Mouse (Mus musculus): ENCODE data around the gene Slc38a10. TPM values are rescaled to one million over a fixed set of nuclear protein-coding genes. Genes with fewer than 3 reads are reported as not detected.

Gene Slc38a10
- polyA plus RNA-seq, 1 experiment from 2014 or later, result 110 TPM

DNA sequence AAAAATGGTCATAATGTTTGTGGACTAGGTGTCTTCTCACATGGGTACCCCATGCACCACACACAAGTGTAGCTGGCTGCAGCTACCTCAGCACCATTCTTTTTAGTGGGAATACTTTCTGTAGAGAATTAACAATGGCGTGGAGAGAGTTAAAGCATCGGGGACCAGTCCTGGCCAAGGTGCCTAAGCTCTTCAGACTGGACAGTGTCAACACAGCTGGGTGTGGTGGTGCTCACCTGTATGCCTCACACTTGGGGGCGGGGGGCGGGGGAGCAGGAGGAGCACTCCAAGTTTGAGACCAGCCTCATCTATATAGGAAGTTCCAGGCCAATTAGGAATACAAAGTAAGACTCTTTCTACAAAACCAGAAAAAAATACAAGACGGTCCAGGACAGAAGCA, 17.0 kb downstream of the Slc38a10 start:
- WGBS, result 97% methylated on average over 5 of the region's 5 CpGs
- H3K9ac ChIP-seq, result no peak overlapping the region
- no peak for ATAC-seq (ENCODE audit: low FRiP score)
- peaks cover 26% of the 10 kb centered on the region for H3K4me1 ChIP-seq (replicated peaks)
- H3K9me3 ChIP-seq, result no peaks in the 10 kb centered on the region
- no peak overlapping the region for H3K4me2 ChIP-seq
- H3K36me3 ChIP-seq, result peaks cover 74% of the 10 kb centered on the region
- no peak overlapping the region for H3K4me3 ChIP-seq
- no peaks in the 10 kb centered on the region for H3K27me3 ChIP-seq
- no peak overlapping the region for H3K27ac ChIP-seq

DNA sequence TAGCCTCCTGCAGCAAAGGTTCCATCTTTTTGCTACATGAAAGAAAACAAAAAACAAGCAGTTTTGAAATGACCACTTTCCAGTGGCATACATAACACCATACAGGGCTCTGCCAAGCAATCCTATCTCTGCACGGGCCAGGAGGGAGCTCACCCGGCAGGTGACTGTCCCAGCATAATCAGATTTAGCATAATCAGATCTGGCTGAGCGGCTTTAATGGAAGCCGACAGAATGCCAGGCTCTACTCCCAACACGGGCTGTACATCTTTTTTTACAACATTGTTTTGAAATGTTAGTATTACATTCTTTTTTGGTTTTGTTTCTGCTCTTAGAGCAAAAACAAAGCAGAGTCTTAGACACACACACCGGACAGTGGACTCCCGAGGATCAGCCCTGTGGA, 21.9 kb downstream of the Slc38a10 start:
- no peak overlapping the region for H3K4me3 ChIP-seq
- H3K27ac ChIP-seq, result no peak overlapping the region
- H3K9me3 ChIP-seq, result no peaks in the 10 kb centered on the region
- H3K4me1 ChIP-seq (replicated peaks), result no peaks in the 10 kb centered on the region
- no peak overlapping the region for H3K4me2 ChIP-seq
- 78% methylated on average over 7 of the region's 7 CpGs for WGBS
- no peaks in the 10 kb centered on the region for H3K27me3 ChIP-seq
- ATAC-seq (ENCODE audit: low FRiP score), result no peak
- peaks cover 80% of the 10 kb centered on the region for H3K36me3 ChIP-seq
- H3K9ac ChIP-seq, result no peak overlapping the region

DNA sequence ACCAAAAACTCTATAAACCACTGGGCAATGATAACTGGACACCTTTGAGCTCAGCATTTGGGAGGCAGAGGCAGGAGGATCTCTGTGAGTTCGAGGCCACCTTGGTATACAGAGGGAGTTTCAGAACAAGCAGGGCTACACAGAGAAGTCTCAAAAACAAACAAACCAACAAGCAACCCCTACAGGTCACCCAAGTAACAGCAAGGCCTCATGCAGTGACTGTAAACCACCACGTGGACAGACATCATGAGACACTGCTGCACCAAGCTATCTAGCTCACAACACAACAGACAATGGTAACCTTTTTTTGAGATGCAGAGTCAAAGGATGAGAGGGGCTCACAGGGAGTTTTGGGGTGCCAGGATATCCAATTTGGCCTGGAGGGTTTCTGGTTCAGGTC, 24.3 kb downstream of the Slc38a10 start:
- Histone ChIP-seq H3K27me3 (no peaks in the 10 kb centered on the region), H3K9me3 (no peaks in the 10 kb centered on the region), H3K27ac (no peak overlapping the region), H3K9ac (no peak overlapping the region), H3K36me3 (peaks cover 68% of the 10 kb centered on the region), H3K4me1 (replicated peaks) (no peaks in the 10 kb centered on the region), H3K4me3 (no peak overlapping the region), H3K4me2 (no peak overlapping the region)
- 89% methylated on average over 2 of the region's 2 CpGs for WGBS
- ATAC-seq (ENCODE audit: low FRiP score), result no peak

DNA sequence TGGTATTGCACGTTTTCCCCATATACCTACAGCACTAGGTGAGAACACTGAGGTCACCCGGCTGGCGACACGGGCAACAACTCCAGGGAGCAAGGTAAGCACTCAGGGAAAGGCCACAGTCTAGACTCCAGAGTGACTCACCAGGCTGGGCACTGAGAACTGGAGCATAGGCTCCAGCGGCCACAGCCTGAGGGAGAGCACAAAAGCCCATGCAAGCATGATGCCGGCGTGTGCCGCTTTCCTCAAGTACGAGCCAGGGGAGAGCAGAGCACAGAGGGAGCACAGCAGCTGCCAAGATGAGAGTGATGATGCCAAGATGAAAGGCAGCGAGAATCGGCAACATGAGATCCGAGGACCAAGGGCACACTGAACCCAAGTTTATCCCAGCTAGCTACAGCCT, 29.0 kb downstream of the Slc38a10 start:
- H3K4me2 ChIP-seq, result no peak overlapping the region
- H3K27ac ChIP-seq, result no peak overlapping the region
- no peaks in the 10 kb centered on the region for H3K27me3 ChIP-seq
- H3K9me3 ChIP-seq, result no peaks in the 10 kb centered on the region
- H3K4me1 ChIP-seq (replicated peaks), result peaks cover 18% of the 10 kb centered on the region
- peaks cover 44% of the 10 kb centered on the region for H3K36me3 ChIP-seq
- WGBS, result 86% methylated on average over 12 of the region's 12 CpGs
- ATAC-seq (ENCODE audit: low FRiP score), result no peak
- no peak overlapping the region for H3K4me3 ChIP-seq
- no peak overlapping the region for H3K9ac ChIP-seq

DNA sequence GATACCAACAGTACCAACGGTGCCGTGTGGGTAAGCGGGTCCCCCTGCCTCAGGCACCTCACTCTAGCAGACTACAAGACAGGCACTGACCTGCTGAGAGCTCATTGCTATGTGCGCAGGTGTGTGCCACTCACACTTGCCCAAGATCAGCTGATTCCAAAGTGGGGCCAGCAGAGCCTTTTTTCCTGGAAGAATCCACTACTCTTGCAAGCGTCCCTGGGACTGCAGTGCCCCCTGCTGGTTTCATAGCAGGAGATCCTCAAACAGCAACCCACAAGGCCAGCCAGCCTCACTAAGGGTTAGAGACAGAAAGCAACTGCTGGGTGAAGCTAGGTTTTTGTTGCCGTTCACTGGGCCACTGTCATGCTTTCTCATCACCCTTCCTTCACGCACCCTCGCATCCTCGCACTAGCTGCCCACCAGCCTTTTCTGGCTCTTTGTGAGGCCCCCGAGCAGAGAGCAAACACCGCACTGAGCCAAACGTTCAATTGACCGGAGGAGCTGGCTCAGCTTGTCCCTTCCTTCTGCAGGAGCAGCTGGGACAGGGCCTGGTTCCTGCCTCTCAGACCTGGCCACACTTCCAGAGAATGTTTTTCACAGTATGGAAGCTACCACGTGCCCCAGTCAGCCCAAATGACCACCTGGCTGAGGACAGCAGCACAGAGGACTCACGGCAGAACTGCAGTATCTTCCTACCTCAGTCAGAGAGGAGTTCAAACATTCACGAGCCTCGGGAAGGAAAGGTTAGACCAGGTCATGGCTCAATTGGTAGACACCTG, 30.3 kb downstream of the Slc38a10 start:
- Histone ChIP-seq H3K4me1 (replicated peaks) (peaks cover 18% of the 10 kb centered on the region), H3K4me3 (no peak overlapping the region), H3K36me3 (peaks cover 48% of the 10 kb centered on the region), H3K4me2 (no peak overlapping the region), H3K27me3 (no peaks in the 10 kb centered on the region), H3K9me3 (no peaks in the 10 kb centered on the region), H3K9ac (peak overlapping the region; percentile 29; the same call in 1 of the 2 replicates), H3K27ac (peak overlapping the region; percentile 52)
- ATAC-seq (ENCODE audit: low FRiP score), result no peak
- WGBS, result 81% methylated on average over 17 of the region's 17 CpGs

DNA sequence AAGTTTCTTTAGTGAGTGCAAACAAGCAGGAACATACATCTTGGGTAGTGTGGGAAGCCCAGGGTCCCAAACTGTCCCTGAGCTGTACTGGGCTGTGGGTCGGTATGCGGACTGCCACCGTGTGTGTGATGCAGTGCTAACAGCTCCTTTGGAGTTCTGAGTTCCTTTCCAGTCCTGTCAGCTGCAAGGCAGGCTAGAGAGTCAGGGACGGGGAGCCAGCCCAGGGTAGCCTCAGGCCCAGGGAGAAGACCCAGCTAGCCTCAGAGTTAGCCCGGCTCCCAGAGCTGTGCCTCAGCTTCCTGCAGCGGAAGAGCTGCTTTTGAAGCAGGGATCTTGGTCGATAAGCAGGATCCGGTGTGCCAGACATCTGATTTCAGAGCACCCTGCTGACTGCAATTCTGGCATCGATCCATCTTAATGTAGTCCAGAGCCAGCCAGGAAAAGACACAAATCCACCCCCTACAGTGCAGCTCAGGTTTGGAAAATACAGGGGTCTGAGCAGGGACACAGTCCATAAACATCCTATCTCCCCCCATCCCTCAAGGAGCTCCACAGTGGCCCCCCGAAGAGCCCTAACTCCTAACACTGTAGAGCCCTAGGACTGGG, 31.1 kb downstream of the Slc38a10 start:
- peaks cover 18% of the 10 kb centered on the region for H3K4me1 ChIP-seq (replicated peaks)
- H3K9ac ChIP-seq, result peak overlapping the region; percentile 29
- no peak overlapping the region for H3K4me3 ChIP-seq
- no peak overlapping the region for H3K4me2 ChIP-seq
- H3K36me3 ChIP-seq, result peaks cover 51% of the 10 kb centered on the region
- no peaks in the 10 kb centered on the region for H3K9me3 ChIP-seq
- peak overlapping the region; percentile 52 for H3K27ac ChIP-seq
- ATAC-seq (ENCODE audit: low FRiP score), result no peak
- 71% methylated on average over 10 of the region's 10 CpGs for WGBS
- no peaks in the 10 kb centered on the region for H3K27me3 ChIP-seq

DNA sequence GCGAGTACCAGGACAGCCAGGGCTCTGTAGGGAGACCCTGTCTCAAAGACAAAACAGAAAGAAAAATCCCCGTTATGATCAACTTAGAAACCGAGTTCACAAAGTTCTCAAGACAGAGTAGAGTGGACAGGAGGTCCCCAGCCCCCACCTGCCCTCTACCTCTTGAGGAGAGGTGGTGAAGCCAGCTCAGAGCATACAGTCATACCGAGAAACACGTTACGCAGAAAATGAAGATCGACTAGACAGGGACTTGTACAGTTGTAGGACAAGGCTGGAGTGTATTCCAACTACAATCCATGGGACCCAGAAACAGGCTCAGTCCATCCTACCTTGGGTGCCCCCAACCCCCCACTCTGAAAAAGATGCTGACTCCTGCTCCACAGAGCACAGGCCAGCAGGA, 32.0 kb downstream of the Slc38a10 start:
- 96% methylated on average over 7 of the region's 7 CpGs for WGBS
- Histone ChIP-seq H3K4me1 (replicated peaks) (peaks cover 18% of the 10 kb centered on the region), H3K36me3 (peaks cover 54% of the 10 kb centered on the region), H3K4me3 (no peak overlapping the region), H3K4me2 (no peak overlapping the region), H3K27me3 (no peaks in the 10 kb centered on the region), H3K9ac (no peak overlapping the region), H3K27ac (no peak overlapping the region), H3K9me3 (no peaks in the 10 kb centered on the region)
- ATAC-seq (ENCODE audit: low FRiP score), result no peak

DNA sequence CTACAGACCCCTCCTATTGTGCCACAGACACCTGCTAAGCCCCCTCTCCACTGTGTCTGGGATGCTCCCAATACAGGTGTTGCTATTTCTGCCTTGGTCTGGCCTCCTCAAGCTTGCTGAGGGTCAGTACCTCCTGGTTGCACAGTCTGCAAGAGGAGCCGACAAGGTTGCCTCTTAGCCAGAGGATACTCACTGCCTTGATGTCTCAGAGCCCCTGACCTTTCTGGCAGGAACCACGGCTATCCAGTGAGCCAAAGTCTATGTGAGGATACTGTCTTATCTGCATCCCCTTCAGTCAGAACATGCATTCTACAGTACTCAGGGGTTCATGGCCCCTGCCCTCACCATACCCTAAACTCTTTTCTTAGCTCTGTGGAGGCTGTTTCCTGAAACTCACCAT, 33.5 kb downstream of the Slc38a10 start:
- no peaks in the 10 kb centered on the region for H3K27me3 ChIP-seq
- no peak overlapping the region for H3K4me3 ChIP-seq
- no peak overlapping the region for H3K9ac ChIP-seq
- peaks cover 19% of the 10 kb centered on the region for H3K4me1 ChIP-seq (replicated peaks)
- WGBS, result 86% methylated on average over 2 of the region's 2 CpGs
- peaks cover 54% of the 10 kb centered on the region for H3K36me3 ChIP-seq
- H3K9me3 ChIP-seq, result no peaks in the 10 kb centered on the region
- ATAC-seq (ENCODE audit: low FRiP score), result no peak
- no peak overlapping the region for H3K4me2 ChIP-seq
- no peak overlapping the region for H3K27ac ChIP-seq

DNA sequence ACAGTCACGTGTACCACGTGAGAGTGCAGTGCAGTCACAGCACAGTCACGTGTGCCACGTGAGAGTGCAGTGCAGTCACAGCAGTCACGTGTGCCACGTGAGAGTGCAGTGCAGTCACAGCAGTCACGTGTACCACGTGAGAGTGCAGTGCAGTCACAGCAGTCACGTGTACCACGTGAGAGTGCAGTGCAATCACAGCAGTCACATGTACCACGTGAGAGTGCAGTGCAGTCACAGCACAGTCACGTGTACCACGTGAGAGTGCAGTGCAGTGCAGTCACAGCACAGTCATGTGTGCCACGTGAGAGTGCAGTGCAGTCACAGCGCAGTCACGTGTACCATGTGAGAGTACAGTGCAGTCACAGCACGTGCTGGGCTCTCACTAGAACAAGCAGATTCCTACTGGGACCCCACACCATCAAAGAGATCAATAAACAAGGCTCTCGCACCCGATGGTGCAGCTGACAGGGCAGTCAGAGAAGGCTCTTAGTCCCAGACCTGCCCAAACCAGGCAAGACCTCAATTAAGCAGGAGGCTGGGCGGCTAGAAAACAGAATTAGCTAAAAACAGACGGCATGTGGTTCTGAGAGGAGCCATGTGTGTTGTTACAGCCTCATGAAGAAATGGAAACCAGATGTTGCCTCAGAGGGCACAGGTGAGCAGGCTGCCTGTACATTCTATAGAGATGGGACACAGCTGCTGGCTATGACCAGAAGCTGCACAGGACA, 36.5 kb downstream of the Slc38a10 start:
- Histone ChIP-seq H3K9me3 (no peaks in the 10 kb centered on the region), H3K4me2 (no peak overlapping the region), H3K27me3 (no peaks in the 10 kb centered on the region), H3K27ac (no peak overlapping the region), H3K4me3 (no peak overlapping the region), H3K36me3 (peaks cover 56% of the 10 kb centered on the region), H3K4me1 (replicated peaks) (peaks cover 20% of the 10 kb centered on the region), H3K9ac (no peak overlapping the region)
- no peak for ATAC-seq (ENCODE audit: low FRiP score)
- 92% methylated on average over 21 of the region's 21 CpGs for WGBS

DNA sequence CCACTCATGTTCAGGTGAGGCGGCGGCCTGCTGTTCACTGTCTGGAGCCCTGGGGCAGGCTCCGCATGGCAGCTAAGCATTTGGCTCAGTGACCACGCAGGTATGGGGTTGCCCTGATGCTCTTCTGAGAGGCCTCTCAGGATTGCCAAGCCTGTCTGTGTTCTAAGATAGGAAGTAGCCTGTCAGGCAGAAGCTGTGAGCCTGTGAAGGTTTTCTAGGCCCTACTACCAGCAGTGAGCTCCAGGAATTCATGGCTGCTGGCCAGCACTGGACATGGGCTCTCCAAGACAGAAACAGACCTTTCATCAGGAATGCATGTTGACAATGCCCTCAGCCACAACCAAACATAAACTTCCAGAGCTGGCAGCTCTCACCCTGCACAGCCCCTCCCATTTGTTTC, 39.0 kb downstream of the Slc38a10 start:
- no peak overlapping the region for H3K27ac ChIP-seq
- no peaks in the 10 kb centered on the region for H3K27me3 ChIP-seq
- no peak overlapping the region for H3K9ac ChIP-seq
- H3K9me3 ChIP-seq, result no peaks in the 10 kb centered on the region
- no peak overlapping the region for H3K4me3 ChIP-seq
- ATAC-seq (ENCODE audit: low FRiP score), result no peak
- H3K4me2 ChIP-seq, result no peak overlapping the region
- WGBS, result 86% methylated on average over 4 of the region's 4 CpGs
- peaks cover 67% of the 10 kb centered on the region for H3K36me3 ChIP-seq
- H3K4me1 ChIP-seq (replicated peaks), result peaks cover 15% of the 10 kb centered on the region

DNA sequence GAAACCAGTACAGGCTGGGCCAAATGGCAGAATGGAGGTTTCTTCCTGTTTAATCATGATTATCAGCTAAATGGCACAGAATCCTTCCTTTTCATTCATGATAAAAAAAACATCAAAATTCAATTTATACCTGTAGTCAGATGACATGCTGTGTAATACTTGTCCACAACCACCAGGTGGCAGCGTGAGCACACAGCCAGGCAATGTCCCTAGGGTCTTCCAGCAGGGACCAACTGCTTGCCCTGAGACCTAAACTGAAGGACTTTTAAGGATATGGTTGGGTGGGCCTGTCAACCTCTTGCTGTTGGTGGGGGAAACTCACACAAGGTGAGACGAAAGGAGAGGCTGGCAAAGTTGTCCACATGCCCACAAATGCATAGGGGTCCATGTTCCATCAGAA, 40.1 kb downstream of the Slc38a10 start:
- ATAC-seq (ENCODE audit: low FRiP score), result no peak
- Histone ChIP-seq H3K9me3 (no peaks in the 10 kb centered on the region), H3K9ac (no peak overlapping the region), H3K4me1 (replicated peaks) (peaks cover 15% of the 10 kb centered on the region), H3K27me3 (no peaks in the 10 kb centered on the region), H3K4me2 (no peak overlapping the region), H3K36me3 (peaks cover 63% of the 10 kb centered on the region), H3K4me3 (no peak overlapping the region), H3K27ac (peak overlapping the region; percentile 36; the same call in 1 of the 2 replicates)
- WGBS, result 5% methylated on average over 2 of the region's 2 CpGs

DNA sequence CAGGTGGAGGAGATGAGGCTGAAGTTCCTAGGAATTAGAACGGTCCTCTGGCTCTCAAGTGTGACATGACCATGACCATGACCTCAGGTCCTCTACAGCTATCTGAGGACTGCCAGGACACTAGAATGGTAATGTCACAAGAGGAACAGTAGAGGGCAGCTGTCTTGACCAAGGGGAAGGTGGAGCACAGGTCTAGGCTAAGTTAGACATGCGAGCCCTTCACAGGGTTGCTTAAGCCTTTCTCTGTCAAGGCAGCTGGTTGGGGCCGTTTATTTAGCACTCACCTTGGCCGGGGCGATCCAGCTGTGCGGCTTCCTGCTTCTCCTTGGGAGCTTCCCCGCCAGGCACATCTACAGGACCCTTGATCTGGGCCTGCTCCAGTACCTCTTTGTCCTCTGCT, 40.6 kb downstream of the Slc38a10 start:
- Histone ChIP-seq H3K27ac (peak overlapping the region; percentile 36; the same call in 1 of the 2 replicates), H3K27me3 (no peaks in the 10 kb centered on the region), H3K4me2 (no peak overlapping the region), H3K9me3 (no peaks in the 10 kb centered on the region), H3K9ac (0 out of 2 replicates have a peak overlapping the region, but pooled peaks have one; percentile 19), H3K4me3 (no peak overlapping the region), H3K36me3 (peaks cover 63% of the 10 kb centered on the region), H3K4me1 (replicated peaks) (peaks cover 15% of the 10 kb centered on the region)
- 72% methylated on average over 7 of the region's 7 CpGs for WGBS
- ATAC-seq (ENCODE audit: low FRiP score), result no peak
